Mouse (Mus musculus) bone marrow macrophage, adult 2 months (primary cell): ENCODE measurements around the gene Gp1bb. TPM values are rescaled to one million over a fixed set of nuclear protein-coding genes. Genes with fewer than 3 reads are reported as not detected.

ENCODE experiments used
- H3K27ac ChIP-seq: 2 replicates; pipeline ENCODE4 v1.5.1; 2012; ENCODE audit warnings: low read depth, low read length; ENCODE audit not compliant: insufficient read depth
- H3K4me1 ChIP-seq: 2 replicates; pipeline ENCODE4 v1.6.1; 2012; ENCODE audit warnings: low read length; ENCODE audit not compliant: control insufficient read depth, insufficient read depth
- H3K4me3 ChIP-seq: 2 replicates; pipeline ENCODE4 v1.5.1; 2012; ENCODE audit warnings: mild to moderate bottlenecking, low read length, moderate library complexity; ENCODE audit not compliant: insufficient read depth
- CTCF ChIP-seq: IDR thresholded peaks from 2 replicates; pipeline ENCODE4 v1.5.1; 2012; ENCODE audit warnings: low read depth, mild to moderate bottlenecking, low read length, moderate library complexity
- POLR2A ChIP-seq: IDR thresholded peaks from 2 replicates; pipeline ENCODE4 v1.6.1; 2012; ENCODE audit warnings: mild to moderate bottlenecking, low read depth, low read length, borderline replicate concordance
- polyA plus RNA-seq: library from polyadenylated mRNA; stranded (reverse); fragments of >200 nt; gene quantifications from 2 replicates; pipeline ENCODE4 v1.2.4, GENCODE M21; 2012; ENCODE audit not compliant: missing spikeins, insufficient read depth, insufficient read length

Gene Gp1bb
- polyA plus RNA-seq, result not detected in 2 replicates

- TF ChIP-seq POLR2A, result no peak
- TF ChIP-seq CTCF, result no peak
- Histone ChIP-seq H3K27ac (no peak within 1 kb of the TSS), H3K4me1 (peaks cover 4% of the 10 kb centered on the region; the same call in 1 of the 2 replicates), H3K4me3 (no peak within 1 kb of the TSS)
These were observed at the start of gene Gp1bb for GRCm38 (mm10) chr16:18622019-18622418. Gene Gp1bb, minus strand, starts transcription at chr16:18622403.

GRCm38 (mm10) chr16:18669914-18670313, 47.7 kb upstream of the Gp1bb start:
- Histone ChIP-seq H3K4me1 (no peaks in the 10 kb centered on the region), H3K4me3 (no peak overlapping the region), H3K27ac (no peak overlapping the region)
- TF ChIP-seq POLR2A, result no peak

- TF ChIP-seq POLR2A (no peak), CTCF (no peak)
- no peak overlapping the region for H3K27ac ChIP-seq
- H3K4me3 ChIP-seq, result no peak overlapping the region
- H3K4me1 ChIP-seq, result no peaks in the 10 kb centered on the region
These were observed 36.4 kb upstream of the Gp1bb start for GRCm38 (mm10) chr16:18658597-18658996.

GRCm38 (mm10) chr16:18655372-18656098, 33.3 kb upstream of the Gp1bb start:
- Histone ChIP-seq H3K27ac (no peak overlapping the region), H3K4me3 (no peak overlapping the region), H3K4me1 (no peaks in the 10 kb centered on the region)
- TF ChIP-seq POLR2A (no peak), CTCF (no peak)

- Histone ChIP-seq H3K27ac (no peak overlapping the region), H3K4me3 (no peak overlapping the region), H3K4me1 (no peaks in the 10 kb centered on the region)
- TF ChIP-seq POLR2A, result no peak
- no peak for TF ChIP-seq CTCF
These were observed 31.3 kb upstream of the Gp1bb start for GRCm38 (mm10) chr16:18653290-18654160.

- Histone ChIP-seq H3K4me3 (no peak overlapping the region), H3K27ac (no peak overlapping the region), H3K4me1 (no peaks in the 10 kb centered on the region)
- no peak for TF ChIP-seq POLR2A
- TF ChIP-seq CTCF, result no peak
These were observed 26.9 kb upstream of the Gp1bb start for GRCm38 (mm10) chr16:18649126-18649525.

- H3K4me3 ChIP-seq, result no peak overlapping the region
- no peaks in the 10 kb centered on the region for H3K4me1 ChIP-seq
- no peak for TF ChIP-seq CTCF
- no peak overlapping the region for H3K27ac ChIP-seq
These were observed 23.1 kb upstream of the Gp1bb start for GRCm38 (mm10) chr16:18645329-18645728.

GRCm38 (mm10) chr16:18644485-18644884, 22.3 kb upstream of the Gp1bb start:
- Histone ChIP-seq H3K4me3 (no peak overlapping the region), H3K4me1 (no peaks in the 10 kb centered on the region), H3K27ac (no peak overlapping the region)
- TF ChIP-seq CTCF (no peak), POLR2A (no peak)

- Histone ChIP-seq H3K4me3 (no peak overlapping the region), H3K27ac (no peak overlapping the region), H3K4me1 (no peaks in the 10 kb centered on the region)
- TF ChIP-seq CTCF, result no peak
- no peak for TF ChIP-seq POLR2A
These were observed 21.3 kb upstream of the Gp1bb start for GRCm38 (mm10) chr16:18643406-18643998.

- no peak overlapping the region for H3K27ac ChIP-seq
- no peak for TF ChIP-seq POLR2A
- TF ChIP-seq CTCF, result no peak
- H3K4me3 ChIP-seq, result no peak overlapping the region
- no peaks in the 10 kb centered on the region for H3K4me1 ChIP-seq
These were observed 20.7 kb upstream of the Gp1bb start for GRCm38 (mm10) chr16:18642897-18643296.
